Mouse (Mus musculus) ES-E14 (cell line): Measurements from ENCODE around the gene Zfp106. TPM values are rescaled to one million over a fixed set of nuclear protein-coding genes. Genes with fewer than 3 reads are reported as not detected.
"Not testable (repeated sequence)": the region's sequence is repeated elsewhere in the genome, so short reads cannot be mapped to it uniquely, and the experiment has no call there.

ENCODE experiments used
- DNase-seq: peaks from one replicate; pipeline ENCODE4 v3.0.0-alpha.2; 2013; ENCODE audit warnings: low read depth, low spot score
- H3K27ac ChIP-seq: 2 replicates; pipeline ENCODE4 v1.5.1; 2012; ENCODE audit warnings: low read depth, mild to moderate bottlenecking, low read length, moderate library complexity, mixed read lengths; ENCODE audit not compliant: poor library complexity, insufficient read depth, severe bottlenecking
- H3K36me3 ChIP-seq: 2 replicates; pipeline ENCODE4 v1.6.1; 2012; ENCODE audit warnings: mild to moderate bottlenecking, low read length, moderate library complexity, mixed read lengths; ENCODE audit not compliant: control insufficient read depth, poor library complexity, insufficient read depth, severe bottlenecking
- H3K4me1 ChIP-seq, 2 experiments: fragments of 150-350 bp in 1 of 2; sonication (generic) in 1 of 2; 2 replicates each; pipeline ENCODE4 v1.6.1; 2012; ENCODE audit warnings: low read length in 2 of 2, mild to moderate bottlenecking in 1 of 2, mixed read lengths in 1 of 2; ENCODE audit not compliant: control insufficient read depth in 2 of 2, insufficient read depth in 2 of 2, poor library complexity in 1 of 2
- H3K4me3 ChIP-seq, 2 experiments: fragments of 150-350 bp in 1 of 2; sonication (generic) in 1 of 2; 2 replicates each; pipeline ENCODE4 v1.5.1; 2012; ENCODE audit warnings: low read length in 2 of 2, low read depth in 1 of 2, mild to moderate bottlenecking in 1 of 2, mixed read lengths in 1 of 2; ENCODE audit not compliant: insufficient read depth in 1 of 2, poor library complexity in 1 of 2, severe bottlenecking in 1 of 2
- H3K9ac ChIP-seq: 2 replicates; pipeline ENCODE4 v1.6.1; 2012; ENCODE audit warnings: low read depth, mild to moderate bottlenecking, low read length, mixed read lengths; ENCODE audit not compliant: poor library complexity, insufficient read depth, severe bottlenecking
- H3K9me3 ChIP-seq: fragments of 150-350 bp; sonication (generic); 2 replicates; pipeline ENCODE4 v1.6.1; 2012; ENCODE audit warnings: low read depth, mild to moderate bottlenecking, low read length; ENCODE audit not compliant: control insufficient read depth, insufficient read depth
- CHD2 ChIP-seq: IDR thresholded peaks from 2 replicates; pipeline ENCODE4 v1.6.1; 2014; ENCODE audit warnings: mild to moderate bottlenecking, low read depth, low read length, inconsistent platforms
- HCFC1 ChIP-seq: IDR thresholded peaks from 2 replicates; pipeline ENCODE4 v1.6.1; 2012; ENCODE audit warnings: low read length, inconsistent platforms, borderline replicate concordance; ENCODE audit not compliant: insufficient read depth
- MAFK ChIP-seq: IDR thresholded peaks from 2 replicates; pipeline ENCODE4 v1.6.1; 2014; ENCODE audit warnings: mild to moderate bottlenecking, low read depth, low read length, inconsistent platforms; ENCODE audit not compliant: insufficient read depth
- ZC3H11A ChIP-seq: IDR thresholded peaks from 2 replicates; pipeline ENCODE4 v1.6.1; 2012; ENCODE audit warnings: low read depth, mild to moderate bottlenecking, inconsistent platforms, low read length, borderline replicate concordance
- ZNF384 ChIP-seq: IDR thresholded peaks from 2 replicates; pipeline ENCODE4 v1.6.1; 2012; ENCODE audit warnings: low read depth, low read length, inconsistent platforms
- in situ Hi-C, 2 experiments: fragments of 600-800 bp; cut with MboI; formaldehyde crosslinking; loops; one replicate each; pipeline ENCODE4 v1.15.1; 2025; ENCODE audit warnings: low sequenced_read_pairs in 2 of 2, inconsistent platforms in 1 of 2; ENCODE audit not compliant: unreplicated experiment in 2 of 2
- total RNA-seq: library from RNA; depleted of rRNA; stranded (reverse); fragments of 300-350 nt; gene quantifications from 2 replicates; pipeline ENCODE4 v1.2.3, GENCODE M21; 2012

The Zfp106 gene
- total RNA-seq, 1 experiment = 117 TPM

- Histone ChIP-seq H3K4me3 (no peak overlapping the region), H3K9me3 (no peaks in the 10 kb centered on the region), H3K36me3 (no peaks in the 10 kb centered on the region), H3K9ac (no peak overlapping the region), H3K27ac (no peak overlapping the region), H3K4me1 (peaks cover 4 to 5% of the 10 kb centered on the region in 2 experiments; a peak in 2 of 4 replicates)
- in situ Hi-C loops = no loop called here
- no peak for DNase-seq
- TF ChIP-seq ZNF384 = no peak
- TF ChIP-seq CHD2 = no peak
- no peak for TF ChIP-seq ZC3H11A
- TF ChIP-seq MAFK = no peak
- TF ChIP-seq HCFC1 = no peak
These were observed 12.3 kb upstream of the Zfp106 start for GRCm38 (mm10) chr2:120575978-120576377.

- Histone ChIP-seq H3K9ac (no peak overlapping the region), H3K9me3 (no peaks in the 10 kb centered on the region), H3K36me3 (no peaks in the 10 kb centered on the region), H3K27ac (no peak overlapping the region), H3K4me1 (peaks cover 4 to 5% of the 10 kb centered on the region in 2 experiments; a peak in 2 of 4 replicates), H3K4me3 (no peak overlapping the region)
- in situ Hi-C loops = no loop called here
- TF ChIP-seq MAFK (no peak), ZNF384 (no peak), HCFC1 (no peak), CHD2 (no peak), ZC3H11A (no peak)
- no peak for DNase-seq
These were observed 11.5 kb upstream of the Zfp106 start for GRCm38 (mm10) chr2:120575121-120575520.

GRCm38 (mm10) chr2:120572161-120572560, 8.5 kb upstream of the Zfp106 start:
- DNase-seq, H3K4me1 ChIP-seq, H3K9ac ChIP-seq, H3K36me3 ChIP-seq, H3K9me3 ChIP-seq, in situ Hi-C loops, H3K4me3 ChIP-seq, H3K27ac ChIP-seq: not testable (repeated sequence)

GRCm38 (mm10) chr2:120571081-120571480, 7.4 kb upstream of the Zfp106 start:
- no peak overlapping the region for H3K9ac ChIP-seq
- H3K27ac ChIP-seq = no peak overlapping the region
- in situ Hi-C loops = no loop called here
- H3K4me1 ChIP-seq = peaks cover 2 to 3% of the 10 kb centered on the region in 2 experiments; a peak in 1 of 4 replicates
- TF ChIP-seq ZC3H11A (no peak), CHD2 (no peak), MAFK (no peak), ZNF384 (no peak), HCFC1 (no peak)
- H3K9me3 ChIP-seq = no peaks in the 10 kb centered on the region
- H3K36me3 ChIP-seq = no peaks in the 10 kb centered on the region
- DNase-seq = no peak
- no peak overlapping the region for H3K4me3 ChIP-seq

GRCm38 (mm10) chr2:120567798-120568320, 4.2 kb upstream of the Zfp106 start:
- peak overlapping the region; percentile 91 for H3K9ac ChIP-seq
- no peak for DNase-seq
- no peak overlapping the region for H3K27ac ChIP-seq
- no peaks in the 10 kb centered on the region for H3K36me3 ChIP-seq
- H3K4me1 ChIP-seq = peaks cover 2 to 3% of the 10 kb centered on the region in 2 experiments; a peak in 1 of 4 replicates
- TF ChIP-seq ZC3H11A = no peak
- TF ChIP-seq ZNF384 = no peak
- TF ChIP-seq HCFC1 = no peak
- no peak for TF ChIP-seq MAFK
- no peak for TF ChIP-seq CHD2
- in situ Hi-C loops = no loop called here
- no peaks in the 10 kb centered on the region for H3K9me3 ChIP-seq
- peak overlapping the region; percentile 75 to 89 for H3K4me3 ChIP-seq
